Comparison of ENCODE assay signal across 8 mouse cellular contexts in the genomic region with DNA sequence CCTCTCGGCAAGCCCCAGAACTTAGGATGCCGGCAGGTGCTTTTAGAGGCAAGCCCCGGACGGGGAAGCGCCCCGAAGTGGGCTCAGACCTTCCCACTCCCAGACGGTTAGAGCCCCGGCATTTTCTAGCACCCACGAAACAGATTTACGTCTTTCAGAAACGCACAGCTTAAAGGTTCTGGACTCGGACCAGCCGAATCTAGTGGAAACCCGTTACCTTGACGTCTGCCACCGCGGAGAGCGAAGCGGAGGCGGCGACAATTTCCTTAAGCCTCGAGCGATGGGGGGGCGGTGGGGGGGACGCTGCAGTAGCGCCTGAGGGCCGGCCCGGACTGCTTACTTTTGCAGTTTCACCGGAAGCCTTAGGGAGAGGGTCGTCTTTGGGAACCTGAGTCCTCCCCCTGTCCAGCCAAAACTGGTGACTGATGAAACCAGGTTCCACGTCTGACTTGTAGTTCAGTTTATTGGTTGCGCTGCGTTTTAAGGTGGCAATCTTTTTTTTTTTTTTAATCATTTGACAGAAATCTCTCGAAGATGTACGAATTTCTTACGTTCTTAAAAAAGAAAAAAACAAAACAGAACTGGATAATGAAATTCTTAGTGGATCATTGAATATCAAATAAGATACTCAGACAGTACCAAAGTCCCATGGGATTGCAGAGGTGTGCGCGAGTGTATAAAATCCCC. TPM values are rescaled to one million over a fixed set of nuclear protein-coding genes. Genes with fewer than 3 reads are reported as not detected.
DNase-seq lines count a peak whose midpoint lies in the region; ATAC-seq and TF ChIP-seq lines count a peak whose summit lies in the region.

No protein-coding gene starts in this region.

- 2% methylated on average over 38 of the region's 38 CpGs for WGBS in forebrain, postnatal 0 days
- WGBS in hindbrain, embryonic 16.5 days: 1% methylated on average over 38 of the region's 38 CpGs
- WGBS in limb, embryonic 10.5 days: 2% methylated on average over 38 of the region's 38 CpGs

- DNase-seq in ovary, postnatal 10 days (ENCODE audit: low spot score): peak; percentile 6
- DNase-seq in ovary, adult 18-20 months (ENCODE audit: low spot score): no peak
- DNase-seq in adrenal gland, postnatal 36 days: peak; percentile 55 to 61
- DNase-seq in forebrain, postnatal 0 days: no peak
- no peak for DNase-seq in limb, embryonic 10.5 days (ENCODE audit: low spot score)
- DNase-seq in spleen, postnatal 36 days (ENCODE audit: low spot score in 2 of 2): peak; percentile 34 to 38

- peak overlapping the region; percentile 97 for H3K4me3 ChIP-seq in forebrain, postnatal 0 days (ENCODE audit: low read depth, low read length)
- H3K4me3 ChIP-seq in hindbrain, embryonic 16.5 days (ENCODE audit: low read length): peak overlapping the region; percentile 97
- peak overlapping the region; percentile 87 for H3K4me3 ChIP-seq in limb, embryonic 10.5 days

- H3K9ac ChIP-seq in forebrain, postnatal 0 days: peak overlapping the region; percentile 94
- peak overlapping the region; percentile 96 for H3K9ac ChIP-seq in hindbrain, embryonic 16.5 days (ENCODE audit: low read depth, low read length)

- no peaks in the 10 kb centered on the region for H3K4me1 ChIP-seq in forebrain, postnatal 0 days (ENCODE audit: insufficient read depth)
- peaks cover 7% of the 10 kb centered on the region for H3K4me1 ChIP-seq in hindbrain, embryonic 16.5 days (ENCODE audit: control insufficient read depth, insufficient read depth, low read depth, low read length)
- peaks cover 12% of the 10 kb centered on the region for H3K4me1 ChIP-seq in limb, embryonic 10.5 days

- H3K27ac ChIP-seq in forebrain, postnatal 0 days (ENCODE audit: low read depth, low read length): peak overlapping the region; percentile 94
- H3K27ac ChIP-seq in hindbrain, embryonic 16.5 days (ENCODE audit: low read depth, low read length): peak overlapping the region; percentile 92
- peak overlapping the region; percentile 92 for H3K27ac ChIP-seq in limb, embryonic 10.5 days

- peak overlapping the region; percentile 68 for H3K4me2 ChIP-seq in forebrain, postnatal 0 days (ENCODE audit: low read depth)
- H3K4me2 ChIP-seq in hindbrain, embryonic 16.5 days (ENCODE audit: low read length): peak overlapping the region; percentile 55

- peaks cover 6% of the 10 kb centered on the region; the same call in 1 of the 2 replicates for H3K27me3 ChIP-seq in forebrain, postnatal 0 days (ENCODE audit: insufficient read depth, low read length)
- H3K27me3 ChIP-seq in hindbrain, embryonic 16.5 days (replicated peaks; ENCODE audit: control insufficient read depth, insufficient read depth, low read length): no peaks in the 10 kb centered on the region
- peaks cover 38% of the 10 kb centered on the region for H3K27me3 ChIP-seq in limb, embryonic 10.5 days (ENCODE audit: low read depth, poor library complexity, severe bottlenecking)

- no peaks in the 10 kb centered on the region for H3K9me3 ChIP-seq in forebrain, postnatal 0 days (ENCODE audit: low read length)
- no peaks in the 10 kb centered on the region for H3K9me3 ChIP-seq in hindbrain, embryonic 16.5 days (ENCODE audit: control insufficient read depth, low read length)
- H3K9me3 ChIP-seq in limb, embryonic 10.5 days (replicated peaks): no peaks in the 10 kb centered on the region

- peak; percentile 38 for ATAC-seq in forebrain, postnatal 0 days
- peak; percentile 40; the same call in 1 of the 2 replicates for ATAC-seq in hindbrain, embryonic 16.5 days
- peak; percentile 16 for ATAC-seq in megakaryocyte-erythroid progenitor cell, adult 5-6 weeks (replicated peaks; ENCODE audit: low FRiP score, low TSS enrichment, poor library complexity, severe bottlenecking)

- no peaks in the 10 kb centered on the region for H3K36me3 ChIP-seq in forebrain, postnatal 0 days (ENCODE audit: insufficient read depth)
- no peaks in the 10 kb centered on the region for H3K36me3 ChIP-seq in hindbrain, embryonic 16.5 days (ENCODE audit: control insufficient read depth, insufficient read depth, low read length)
- no peaks in the 10 kb centered on the region for H3K36me3 ChIP-seq in limb, embryonic 10.5 days

- TF ChIP-seq CTCF in forebrain, postnatal 0 days (IDR thresholded peaks at IDR 0.05; ENCODE audit: low read depth): no peak

RNA-seq across cellular contexts. Expression of gene Fndc3a, which starts 0.7 kb away (rescaled TPM):
- 10 to 100 TPM; 62.6 to 78.5 TPM for total RNA-seq in adrenal gland, postnatal 36 days (2021)
- total RNA-seq in forebrain, postnatal 0 days (2014; rRNA removed): 37.5 and 55.8 TPM in 2 replicates
- polyA plus RNA-seq in forebrain, postnatal 0 days (2015; fragmentation: Nextera tagmentation; extraction: Ambion mirVana): 21.0 and 38.4 TPM in 2 replicates
- 46.2 and 57.1 TPM in 2 replicates for polyA plus RNA-seq in hindbrain, embryonic 16.5 days (2015; fragmentation: Nextera tagmentation; extraction: Ambion mirVana)
- polyA plus RNA-seq in limb, embryonic 10.5 days (2016; fragmentation: Nextera tagmentation; extraction: Ambion mirVana): 34.3 and 38.2 TPM in 2 replicates
- 14.4 and 15.0 TPM in 2 replicates for total RNA-seq in megakaryocyte-erythroid progenitor cell, adult 5-6 weeks (2014; fragmentation: Nextera tagmentation)
- 12.8 and 27.1 TPM in 2 replicates for total RNA-seq in megakaryocyte-erythroid progenitor cell, adult 5-6 weeks (2017)

Comparison
In these comparisons a context has a peak if more than half of its experiments do, and no peak if none do; other contexts are left out.
1. DNase-seq: peak in ovary, postnatal 10 days (single experiment), adrenal gland, postnatal 36 days (2 of 2) and spleen, postnatal 36 days (2 of 2); none in ovary, adult 18-20 months (single experiment), forebrain, postnatal 0 days (single experiment) and limb, embryonic 10.5 days (single experiment).
2. Peak in every context shown above with its lines, with median percentiles within 50 percentile points of each other: ATAC-seq, H3K27ac ChIP-seq and H3K4me3 ChIP-seq.